Mouse (Mus musculus): ENCODE results near the gene Ceacam18. TPM values are rescaled to one million over a fixed set of nuclear protein-coding genes. Genes with fewer than 3 reads are reported as not detected.

The Ceacam18 gene
- polyA plus RNA-seq, 1 experiment from 2014 or later, result 0.07 TPM

- no peaks in the 10 kb centered on the region for H3K4me1 ChIP-seq (ENCODE audit: insufficient read depth, low read depth, low read length)
- no peak overlapping the region for H3K27ac ChIP-seq (ENCODE audit: low read length)
- H3K27me3 ChIP-seq (replicated peaks; ENCODE audit: insufficient read depth, low read length), result no peaks in the 10 kb centered on the region
- no peak for DNase-seq (ENCODE audit: low spot score)
- 89% methylated on average over 14 of the region's 14 CpGs for WGBS
- H3K4me2 ChIP-seq (replicated peaks; ENCODE audit: low read depth, low read length), result no peak overlapping the region
- no peak overlapping the region for H3K9ac ChIP-seq (replicated peaks; ENCODE audit: low read depth)
- no peak for ATAC-seq
- TF ChIP-seq CTCF (IDR thresholded peaks at IDR 0.05), result no peak
- no peak for TF ChIP-seq EP300 (IDR thresholded peaks at IDR 0.05)
- H3K9me3 ChIP-seq (ENCODE audit: low read length), result no peaks in the 10 kb centered on the region
- H3K4me3 ChIP-seq (ENCODE audit: low read depth, low read length), result no peak overlapping the region
- H3K36me3 ChIP-seq (ENCODE audit: insufficient read depth, low read length), result no peaks in the 10 kb centered on the region
Measured at GRCm38 (mm10) chr7:43613816-43614551, 20.5 kb upstream of the Ceacam18 start.

DNA sequence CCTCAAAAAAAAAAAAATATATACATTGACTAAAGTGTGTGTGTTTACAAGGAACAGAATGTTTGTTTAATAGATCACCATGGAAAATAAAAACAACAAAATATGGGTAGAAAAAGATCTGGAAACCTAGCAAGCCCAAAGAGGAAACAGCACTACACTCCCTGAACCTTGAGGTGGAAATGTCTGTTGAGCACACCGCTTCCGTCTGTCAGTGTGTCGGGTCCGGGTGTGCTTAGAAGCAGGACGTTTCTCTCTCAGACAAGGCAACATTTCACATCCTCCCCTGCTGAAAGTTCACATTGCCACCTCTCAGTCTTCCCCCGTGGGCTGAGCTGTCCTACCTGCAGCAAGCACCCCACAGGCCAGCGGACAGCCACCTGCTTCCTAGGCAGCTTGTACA lies 11.6 kb upstream of the Ceacam18 start:
- H3K36me3 ChIP-seq (ENCODE audit: insufficient read depth, low read length), result no peaks in the 10 kb centered on the region
- 57% methylated on average over 7 of the region's 7 CpGs for WGBS
- no peak overlapping the region for H3K27ac ChIP-seq (ENCODE audit: low read length)
- no peaks in the 10 kb centered on the region for H3K9me3 ChIP-seq (ENCODE audit: low read length)
- no peak overlapping the region for H3K9ac ChIP-seq (replicated peaks; ENCODE audit: low read depth)
- no peak for TF ChIP-seq CTCF (IDR thresholded peaks at IDR 0.05)
- no peak for TF ChIP-seq EP300 (IDR thresholded peaks at IDR 0.05)
- H3K27me3 ChIP-seq (replicated peaks; ENCODE audit: insufficient read depth, low read length), result no peaks in the 10 kb centered on the region
- DNase-seq (ENCODE audit: low spot score) (no peak), ATAC-seq (no peak)
- no peak overlapping the region for H3K4me2 ChIP-seq (replicated peaks; ENCODE audit: low read depth, low read length)
- H3K4me3 ChIP-seq (ENCODE audit: low read depth, low read length), result no peak overlapping the region
- H3K4me1 ChIP-seq (ENCODE audit: insufficient read depth, low read depth, low read length), result no peaks in the 10 kb centered on the region

DNA sequence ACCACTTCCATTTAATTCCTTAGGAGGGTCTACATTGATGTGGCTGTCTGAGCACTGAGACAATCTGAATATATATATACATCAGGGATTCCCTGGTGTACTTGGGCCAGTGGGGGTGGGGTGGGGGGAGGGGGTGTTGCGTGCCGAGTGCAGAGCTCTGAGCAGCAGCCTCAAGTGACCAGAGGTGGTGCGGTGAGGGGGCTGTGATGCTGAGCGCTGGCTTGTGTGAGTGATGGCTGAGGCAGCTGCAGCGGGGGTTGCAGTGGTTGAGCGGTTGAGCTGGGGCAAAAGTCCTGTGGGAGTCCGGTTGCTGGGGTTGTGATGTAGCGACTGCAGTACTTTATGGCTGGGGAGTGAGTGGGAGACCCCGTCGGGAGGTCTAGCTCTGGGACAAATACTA lies 10.7 kb upstream of the Ceacam18 start:
- TF ChIP-seq CTCF (IDR thresholded peaks at IDR 0.05) (no peak), EP300 (IDR thresholded peaks at IDR 0.05) (no peak)
- no peaks in the 10 kb centered on the region for H3K27me3 ChIP-seq (replicated peaks; ENCODE audit: insufficient read depth, low read length)
- no peak overlapping the region for H3K4me2 ChIP-seq (replicated peaks; ENCODE audit: low read depth, low read length)
- H3K4me1 ChIP-seq (ENCODE audit: insufficient read depth, low read depth, low read length), result no peaks in the 10 kb centered on the region
- ATAC-seq (no peak), DNase-seq (ENCODE audit: low spot score) (no peak)
- H3K9me3 ChIP-seq (ENCODE audit: low read length), result no peaks in the 10 kb centered on the region
- 15% methylated on average over 10 of the region's 10 CpGs for WGBS
- H3K9ac ChIP-seq (replicated peaks; ENCODE audit: low read depth), result no peak overlapping the region
- H3K36me3 ChIP-seq (ENCODE audit: insufficient read depth, low read length), result no peaks in the 10 kb centered on the region
- no peak overlapping the region for H3K27ac ChIP-seq (ENCODE audit: low read length)
- H3K4me3 ChIP-seq (ENCODE audit: low read depth, low read length), result no peak overlapping the region

DNA sequence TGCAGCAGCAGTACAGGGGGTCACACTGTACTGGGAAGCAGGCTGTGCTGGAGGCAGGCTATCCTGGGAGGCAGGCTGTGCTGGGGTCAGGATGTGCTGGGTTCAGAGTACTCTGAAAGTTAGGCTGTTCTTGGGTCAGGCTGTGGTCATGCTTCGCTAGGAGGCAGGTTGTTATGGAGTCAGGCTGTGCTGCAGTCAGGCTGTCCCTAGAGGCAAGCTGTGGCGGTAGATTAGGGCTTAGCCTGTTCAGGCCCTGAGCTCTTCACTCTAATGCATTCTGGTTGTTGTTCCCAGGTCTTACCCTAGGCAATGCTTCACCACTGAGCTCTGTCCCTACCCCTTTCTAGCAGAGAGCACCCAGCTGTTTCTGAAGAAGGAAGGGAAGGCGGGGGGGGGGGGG lies 9.4 kb upstream of the Ceacam18 start:
- Histone ChIP-seq H3K27me3 (replicated peaks; ENCODE audit: insufficient read depth, low read length) (no peaks in the 10 kb centered on the region), H3K4me1 (ENCODE audit: insufficient read depth, low read depth, low read length) (no peaks in the 10 kb centered on the region), H3K27ac (ENCODE audit: low read length) (no peak overlapping the region), H3K4me3 (ENCODE audit: low read depth, low read length) (no peak overlapping the region), H3K9me3 (ENCODE audit: low read length) (no peaks in the 10 kb centered on the region), H3K36me3 (ENCODE audit: insufficient read depth, low read length) (no peaks in the 10 kb centered on the region), H3K9ac (replicated peaks; ENCODE audit: low read depth) (no peak overlapping the region), H3K4me2 (replicated peaks; ENCODE audit: low read depth, low read length) (no peak overlapping the region)
- TF ChIP-seq EP300 (IDR thresholded peaks at IDR 0.05) (no peak), CTCF (IDR thresholded peaks at IDR 0.05) (no peak)
- DNase-seq (ENCODE audit: low spot score) (no peak), ATAC-seq (no peak)
- WGBS, result 64% methylated on average over 3 of the region's 3 CpGs

GRCm38 (mm10) chr7:43625794-43626422 lies 8.6 kb upstream of the Ceacam18 start:
- H3K4me1 ChIP-seq (ENCODE audit: insufficient read depth, low read depth, low read length), result no peaks in the 10 kb centered on the region
- no peaks in the 10 kb centered on the region for H3K27me3 ChIP-seq (replicated peaks; ENCODE audit: insufficient read depth, low read length)
- no peaks in the 10 kb centered on the region for H3K9me3 ChIP-seq (ENCODE audit: low read length)
- 75% methylated on average over 8 of the region's 8 CpGs for WGBS
- no peak overlapping the region for H3K9ac ChIP-seq (replicated peaks; ENCODE audit: low read depth)
- H3K27ac ChIP-seq (ENCODE audit: low read length), result no peak overlapping the region
- no peak for DNase-seq (ENCODE audit: low spot score)
- no peak for TF ChIP-seq EP300 (IDR thresholded peaks at IDR 0.05)
- TF ChIP-seq CTCF (IDR thresholded peaks at IDR 0.05), result no peak
- H3K4me2 ChIP-seq (replicated peaks; ENCODE audit: low read depth, low read length), result no peak overlapping the region
- no peak overlapping the region for H3K4me3 ChIP-seq (ENCODE audit: low read depth, low read length)
- no peaks in the 10 kb centered on the region for H3K36me3 ChIP-seq (ENCODE audit: insufficient read depth, low read length)
- ATAC-seq, result no peak

GRCm38 (mm10) chr7:43633940-43634339 lies 567 bp upstream of the Ceacam18 start:
- H3K9me3 ChIP-seq (ENCODE audit: low read length), result no peaks in the 10 kb centered on the region
- H3K4me3 ChIP-seq (ENCODE audit: low read depth, low read length), result no peak overlapping the region
- no peaks in the 10 kb centered on the region for H3K27me3 ChIP-seq (replicated peaks; ENCODE audit: insufficient read depth, low read length)
- WGBS, result 77% methylated on average over 4 of the region's 4 CpGs
- H3K9ac ChIP-seq (replicated peaks; ENCODE audit: low read depth), result no peak overlapping the region
- DNase-seq (ENCODE audit: low spot score), result no peak
- no peaks in the 10 kb centered on the region for H3K36me3 ChIP-seq (ENCODE audit: insufficient read depth, low read length)
- H3K4me2 ChIP-seq (replicated peaks; ENCODE audit: low read depth, low read length), result no peak overlapping the region
- no peak for ATAC-seq
- no peak for TF ChIP-seq CTCF (IDR thresholded peaks at IDR 0.05)
- no peak for TF ChIP-seq EP300 (IDR thresholded peaks at IDR 0.05)
- H3K4me1 ChIP-seq (ENCODE audit: insufficient read depth, low read depth, low read length), result no peaks in the 10 kb centered on the region
- H3K27ac ChIP-seq (ENCODE audit: low read length), result no peak overlapping the region
